Mouse (Mus musculus) MEL (cell line): Measurements from ENCODE around the gene Kif24. TPM values are rescaled to one million over a fixed set of nuclear protein-coding genes. Genes with fewer than 3 reads are reported as not detected.
A peak's percentile ranks its signal among the peaks of the same experiment; 100 is the strongest.

ENCODE experiments used
- DNase-seq: peaks from one replicate; pipeline ENCODE4 v3.0.0; 2011; ENCODE audit warnings: low read depth, low spot score
- H3K27ac ChIP-seq: 2 replicates; pipeline ENCODE4 v1.5.1; 2012; ENCODE audit warnings: low read depth, mild to moderate bottlenecking, control low read depth, low read length, moderate library complexity; ENCODE audit not compliant: control insufficient read depth
- H3K27me3 ChIP-seq, 2 experiments: fragments of 150-350 bp in 1 of 2; sonication (generic) in 1 of 2; 2 replicates each; pipeline ENCODE4 v1.6.1; 2012; ENCODE audit warnings: low read length in 2 of 2, mild to moderate bottlenecking in 2 of 2, improper control_type of control experiment in 1 of 2, moderate library complexity in 1 of 2; ENCODE audit not compliant: insufficient read depth in 2 of 2, control insufficient read depth in 1 of 2
- H3K36me3 ChIP-seq, 2 experiments: 2 replicates each; pipeline ENCODE4 v1.6.1; 2012 to 2014; ENCODE audit warnings: low read length in 2 of 2, improper control_type of control experiment in 1 of 2, inconsistent platforms in 1 of 2, mild to moderate bottlenecking in 1 of 2; ENCODE audit not compliant: insufficient read depth in 2 of 2, control insufficient read depth in 1 of 2
- H3K4me1 ChIP-seq, 2 experiments: fragments of 150-350 bp in 1 of 2; sonication (generic) in 1 of 2; 2 replicates each; pipeline ENCODE4 v1.6.1; 2012; ENCODE audit warnings: low read length in 2 of 2, improper control_type of control experiment in 1 of 2, mild to moderate bottlenecking in 1 of 2; ENCODE audit not compliant: insufficient read depth in 2 of 2, control insufficient read depth in 1 of 2
- H3K4me3 ChIP-seq, 2 experiments: fragments of 150-350 bp in 1 of 2; sonication (generic) in 1 of 2; 2 replicates each; pipeline ENCODE4 v1.5.1; 2012; ENCODE audit warnings: low read depth in 2 of 2, low read length in 2 of 2, mild to moderate bottlenecking in 2 of 2, moderate library complexity in 2 of 2, control low read depth in 1 of 2, improper control_type of control experiment in 1 of 2; ENCODE audit not compliant: control insufficient read depth in 1 of 2, insufficient read depth in 1 of 2
- H3K79me2 ChIP-seq: 2 replicates; pipeline ENCODE4 v1.6.1; 2012; ENCODE audit warnings: mild to moderate bottlenecking, low read length, moderate library complexity; ENCODE audit not compliant: control insufficient read depth, poor library complexity, insufficient read depth
- H3K9ac ChIP-seq: 2 replicates; pipeline ENCODE4 v1.6.1; 2012; ENCODE audit warnings: low read depth, mild to moderate bottlenecking, control low read depth, low read length, moderate library complexity; ENCODE audit not compliant: control insufficient read depth, poor library complexity, severe bottlenecking
- H3K9me3 ChIP-seq: fragments of 150-350 bp; sonication (generic); replicated peaks from 2 replicates; pipeline ENCODE4 v1.6.1; 2012; ENCODE audit warnings: mild to moderate bottlenecking, low read length, improper control_type of control experiment, moderate library complexity; ENCODE audit not compliant: insufficient read depth
- CHD2 ChIP-seq: IDR thresholded peaks from 2 replicates; pipeline ENCODE4 v1.6.1; 2011; ENCODE audit warnings: low read length, improper control_type of control experiment
- E2F4 ChIP-seq: IDR thresholded peaks from 2 replicates; pipeline ENCODE4 v1.6.1; 2011; ENCODE audit warnings: low read depth, low read length, improper control_type of control experiment, borderline replicate concordance
- ELF1 ChIP-seq: IDR thresholded peaks from 2 replicates; pipeline ENCODE4 v1.6.1; 2014; ENCODE audit warnings: low read depth, mild to moderate bottlenecking, inconsistent platforms, low read length, improper control_type of control experiment, moderate library complexity
- EP300 ChIP-seq, 2 experiments: IDR thresholded peaks; 2 replicates each; pipeline ENCODE4 v1.6.1; 2011; ENCODE audit warnings: improper control_type of control experiment in 2 of 2, low read length in 2 of 2, low read depth in 1 of 2, mild to moderate bottlenecking in 1 of 2
- ETS1 ChIP-seq: IDR thresholded peaks from 2 replicates; pipeline ENCODE4 v1.6.1; 2012; ENCODE audit warnings: low read depth, mild to moderate bottlenecking, inconsistent platforms, low read length, improper control_type of control experiment, moderate library complexity
- GATA1 ChIP-seq: IDR thresholded peaks from 2 replicates; pipeline ENCODE4 v1.6.1; 2011; ENCODE audit warnings: low read depth, low read length, improper control_type of control experiment
- JUND ChIP-seq: IDR thresholded peaks from 2 replicates; pipeline ENCODE4 v1.6.1; 2011; ENCODE audit warnings: low read depth, mild to moderate bottlenecking, improper control_type of control experiment, low read length
- MAZ ChIP-seq: IDR thresholded peaks from 2 replicates; pipeline ENCODE4 v1.6.1; 2012; ENCODE audit warnings: low read depth, mild to moderate bottlenecking, inconsistent platforms, low read length, improper control_type of control experiment
- MXI1 ChIP-seq: IDR thresholded peaks from 2 replicates; pipeline ENCODE4 v1.6.1; 2011; ENCODE audit warnings: mild to moderate bottlenecking, low read depth, low read length, improper control_type of control experiment
- POLR2A ChIP-seq, 2 experiments: IDR thresholded peaks; 2 replicates each; pipeline ENCODE4 v1.6.1; 2011 to 2012; ENCODE audit warnings: low read length in 2 of 2, mild to moderate bottlenecking in 2 of 2, control low read depth in 1 of 2, improper control_type of control experiment in 1 of 2, low read depth in 1 of 2, moderate library complexity in 1 of 2; ENCODE audit not compliant: control insufficient read depth in 1 of 2, insufficient read depth in 1 of 2, poor library complexity in 1 of 2
- POLR2AphosphoS2 ChIP-seq: IDR thresholded peaks from 2 replicates; pipeline ENCODE4 v1.6.1; 2011; ENCODE audit warnings: low read length, improper control_type of control experiment
- RAD21 ChIP-seq: IDR thresholded peaks from 2 replicates; pipeline ENCODE4 v1.6.1; 2011; ENCODE audit warnings: mild to moderate bottlenecking, low read depth, low read length, improper control_type of control experiment
- TAL1 ChIP-seq: IDR thresholded peaks from 2 replicates; pipeline ENCODE4 v1.6.1; 2012; ENCODE audit warnings: mild to moderate bottlenecking, inconsistent platforms, low read length, moderate library complexity, mixed read lengths
- TCF12 ChIP-seq: IDR thresholded peaks from 2 replicates; pipeline ENCODE4 v1.6.1; 2014; ENCODE audit warnings: low read depth, mild to moderate bottlenecking, inconsistent platforms, low read length, improper control_type of control experiment, moderate library complexity
- UBTF ChIP-seq: IDR thresholded peaks from 2 replicates; pipeline ENCODE4 v1.6.1; 2012; ENCODE audit warnings: low read depth, mild to moderate bottlenecking, inconsistent platforms, low read length, improper control_type of control experiment, moderate library complexity, borderline replicate concordance; ENCODE audit not compliant: insufficient read depth
- USF2 ChIP-seq, 2 experiments: IDR thresholded peaks; 2 replicates each; pipeline ENCODE4 v1.6.1; 2011 to 2012; ENCODE audit warnings: improper control_type of control experiment in 2 of 2, low read length in 2 of 2, borderline replicate concordance in 1 of 2, inconsistent platforms in 1 of 2, low read depth in 1 of 2, mild to moderate bottlenecking in 1 of 2; ENCODE audit not compliant: insufficient read depth in 1 of 2
- ZC3H11A ChIP-seq: IDR thresholded peaks from 2 replicates; pipeline ENCODE4 v1.6.1; 2012; ENCODE audit warnings: low read depth, mild to moderate bottlenecking, inconsistent platforms, low read length, improper control_type of control experiment
- ZKSCAN1 ChIP-seq: IDR thresholded peaks from 2 replicates; pipeline ENCODE4 v1.6.1; 2012; ENCODE audit warnings: low read depth, mild to moderate bottlenecking, inconsistent platforms, low read length, improper control_type of control experiment, moderate library complexity
- ZNF384 ChIP-seq: IDR thresholded peaks from 2 replicates; pipeline ENCODE4 v1.6.1; 2012; ENCODE audit warnings: low read depth, mild to moderate bottlenecking, inconsistent platforms, low read length, improper control_type of control experiment
- polyA plus RNA-seq, 2 experiments: library from polyadenylated mRNA; stranded (reverse) in 1 of 2; unstranded in 1 of 2; fragments of >175 nt in 1 of 2; fragments of >200 nt in 1 of 2; gene quantifications; 2 replicates each; pipeline versions ENCODE4 v1.2.1 to v1.2.4; 2012; ENCODE audit warnings: low replicate concordance in 2 of 2, low read depth in 1 of 2; ENCODE audit not compliant: insufficient read length in 2 of 2, insufficient read depth in 1 of 2, missing spikeins in 1 of 2
- total RNA-seq: library from RNA; depleted of rRNA; stranded (reverse); fragments of 300-350 nt; gene quantifications from 2 replicates; pipeline ENCODE4 v1.2.3, GENCODE M21; 2012

Gene Kif24
- total and polyA plus RNA-seq, 3 experiments: 11.6 to 13.2 TPM; not detected in 1

GRCm38 (mm10) chr4:41464345-41465286 lies at the start of gene Kif24, which contains the start of gene Nudt2 (continued):
- TF ChIP-seq GATA1 (no peak; the same call in 1 of the 2 replicates), ZC3H11A (no peak), POLR2AphosphoS2 (peak; percentile 65; the same call in 1 of the 2 replicates), ELF1 (peak; percentile 64; the same call in 1 of the 2 replicates), ZKSCAN1 (no peak)

- no peaks in the 10 kb centered on the region for H3K9me3 ChIP-seq
- no peak overlapping the region for H3K9ac ChIP-seq
- H3K36me3 ChIP-seq: no peaks in the 10 kb centered on the region
- no peak overlapping the region for H3K4me3 ChIP-seq
- no peak overlapping the region for H3K27ac ChIP-seq
- no peak for DNase-seq
- peaks cover 3 to 8% of the 10 kb centered on the region in 2 experiments; a peak in 3 of 4 replicates for H3K27me3 ChIP-seq
- no peaks in the 10 kb centered on the region for H3K4me1 ChIP-seq
- TF ChIP-seq POLR2AphosphoS2 (no peak), TAL1 (no peak), POLR2A (IDR thresholded peaks at IDR 0.05; ENCODE audit: control insufficient read depth in 1 of 2, insufficient read depth in 1 of 2, low read depth in 1 of 2, low read length in 2 of 2, poor library complexity in 1 of 2) (no peak), ETS1 (no peak), JUND (no peak), ZKSCAN1 (no peak), EP300 (IDR thresholded peaks at IDR 0.05; ENCODE audit: low read depth in 1 of 2, low read length in 2 of 2) (no peak), UBTF (no peak), ZC3H11A (no peak), ELF1 (no peak), MAZ (no peak), USF2 (IDR thresholded peaks at IDR 0.05; ENCODE audit: borderline replicate concordance in 1 of 2, insufficient read depth in 1 of 2, low read depth in 1 of 2, low read length in 2 of 2) (no peak), TCF12 (no peak), RAD21 (no peak)
- TF ChIP-seq, all 39 proteins: peak for 0
- H3K79me2 ChIP-seq: no peaks in the 10 kb centered on the region
These were observed 49.0 kb upstream of the Kif24 start for GRCm38 (mm10) chr4:41513714-41514113.

- Histone ChIP-seq H3K36me3 (no peaks in the 10 kb centered on the region), H3K9ac (no peak overlapping the region), H3K4me3 (no peak overlapping the region), H3K79me2 (no peaks in the 10 kb centered on the region), H3K4me1 (no peaks in the 10 kb centered on the region), H3K9me3 (no peaks in the 10 kb centered on the region), H3K27ac (no peak overlapping the region), H3K27me3 (peaks cover 3 to 8% of the 10 kb centered on the region in 2 experiments; a peak in 3 of 4 replicates)
- DNase-seq: no peak
- no peak for TF ChIP-seq ZC3H11A
- TF ChIP-seq ZNF384: no peak
- TF ChIP-seq MXI1: no peak
- no peak for TF ChIP-seq CHD2
- TF ChIP-seq E2F4: no peak
These were observed 48.6 kb upstream of the Kif24 start for GRCm38 (mm10) chr4:41513309-41513708.
